Mouse (Mus musculus) frontal cortex, postnatal 36 days (tissue): Measurements from ENCODE around the gene Dnm2.
"Not testable (repeated sequence)": the region's sequence is repeated elsewhere in the genome, so short reads cannot be mapped to it uniquely, and the experiment has no call there.

Source experiments
- DNase-seq, 2 experiments: peaks; one replicate each; pipeline ENCODE4 v3.0.0; 2022; ENCODE audit warnings: low spot score in 2 of 2

The Dnm2 gene

DNA sequence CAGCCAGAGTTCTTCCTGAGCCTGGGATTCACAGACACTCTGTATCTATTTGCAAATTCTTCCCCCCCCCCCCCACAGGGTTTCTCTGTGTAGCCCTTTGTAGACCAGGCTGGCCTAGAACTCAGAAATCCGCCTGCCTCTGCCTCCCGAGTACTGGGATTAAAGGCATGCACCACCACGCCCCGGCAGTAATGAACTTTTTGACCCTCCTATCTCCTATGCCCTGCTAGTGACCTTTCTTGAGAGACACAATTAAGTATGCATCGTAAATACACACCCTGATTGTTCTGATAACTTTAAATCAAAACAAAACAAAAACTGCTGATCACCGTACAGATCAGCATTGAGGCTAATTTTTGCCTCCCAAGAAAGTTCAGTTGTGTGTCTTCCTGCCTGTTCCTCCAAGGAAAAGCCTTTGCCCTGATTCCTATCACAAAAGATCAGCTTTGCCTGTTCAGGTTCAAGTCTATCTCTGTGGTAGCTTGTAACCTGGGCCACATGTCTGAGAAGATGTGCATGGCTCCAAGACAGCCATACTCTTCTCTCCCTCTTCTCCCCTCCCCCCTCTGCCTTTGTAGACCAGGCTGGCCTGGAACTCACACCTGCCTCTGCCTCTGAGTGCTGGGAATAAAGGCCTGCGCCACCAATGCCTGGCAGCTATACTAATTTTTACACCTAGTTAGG is 31.7 kb downstream of the Dnm2 start:
- DNase-seq, result no peak

DNA sequence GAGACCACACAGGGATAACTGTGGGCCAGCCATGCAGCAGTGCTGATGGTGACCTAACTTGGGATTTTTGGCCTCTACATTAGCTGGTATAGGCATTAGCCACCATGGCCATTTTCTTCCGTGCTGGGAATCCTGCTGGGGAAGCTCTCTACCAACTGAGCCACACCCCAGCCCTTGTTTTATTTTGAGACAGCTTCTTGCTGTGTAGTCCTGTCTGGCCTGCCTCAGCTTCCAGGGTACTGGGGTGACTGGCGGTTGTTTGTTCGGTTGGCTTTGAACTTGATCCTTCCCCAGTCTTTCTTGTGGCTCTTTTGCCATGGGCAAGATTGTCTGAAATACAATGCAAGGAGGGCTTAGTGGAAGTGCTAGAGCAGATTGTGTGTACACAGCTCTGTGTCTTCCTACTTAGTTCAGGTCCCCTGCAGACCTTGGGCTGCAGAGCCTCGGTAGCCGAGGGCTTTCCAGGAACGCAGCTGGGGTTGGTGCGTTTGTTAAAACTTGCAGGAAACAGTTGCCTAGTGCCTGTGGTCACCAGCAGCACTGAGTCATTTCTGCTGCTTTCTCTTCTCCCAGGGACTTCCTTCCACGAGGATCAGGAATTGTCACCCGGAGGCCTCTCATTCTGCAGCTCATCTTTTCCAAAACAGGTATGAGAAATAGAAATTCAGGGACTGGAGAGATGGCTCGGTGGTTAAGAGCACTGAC is 32.4 kb downstream of the Dnm2 start:
- DNase-seq, result no peak

DNA sequence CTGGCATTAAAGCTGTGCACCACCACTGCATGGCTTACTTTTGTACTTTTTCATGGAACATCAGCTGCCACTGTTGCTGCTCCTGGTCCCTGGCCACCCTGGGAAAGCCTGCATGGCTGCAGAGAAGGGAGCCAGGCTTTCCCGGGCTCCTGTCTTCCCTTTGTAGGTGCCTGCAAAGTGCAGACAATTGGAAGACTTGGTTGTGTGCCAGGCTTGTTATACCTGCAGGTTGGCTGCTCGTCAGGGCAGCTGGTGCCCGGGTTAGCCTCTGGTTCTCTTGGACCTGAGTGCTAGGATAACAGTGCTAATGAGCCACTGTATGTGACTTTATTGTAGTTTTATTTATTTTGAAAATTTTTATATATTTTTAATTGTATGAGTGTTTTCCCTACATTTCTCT is 34.1 kb downstream of the Dnm2 start:
- no peak for DNase-seq

DNA sequence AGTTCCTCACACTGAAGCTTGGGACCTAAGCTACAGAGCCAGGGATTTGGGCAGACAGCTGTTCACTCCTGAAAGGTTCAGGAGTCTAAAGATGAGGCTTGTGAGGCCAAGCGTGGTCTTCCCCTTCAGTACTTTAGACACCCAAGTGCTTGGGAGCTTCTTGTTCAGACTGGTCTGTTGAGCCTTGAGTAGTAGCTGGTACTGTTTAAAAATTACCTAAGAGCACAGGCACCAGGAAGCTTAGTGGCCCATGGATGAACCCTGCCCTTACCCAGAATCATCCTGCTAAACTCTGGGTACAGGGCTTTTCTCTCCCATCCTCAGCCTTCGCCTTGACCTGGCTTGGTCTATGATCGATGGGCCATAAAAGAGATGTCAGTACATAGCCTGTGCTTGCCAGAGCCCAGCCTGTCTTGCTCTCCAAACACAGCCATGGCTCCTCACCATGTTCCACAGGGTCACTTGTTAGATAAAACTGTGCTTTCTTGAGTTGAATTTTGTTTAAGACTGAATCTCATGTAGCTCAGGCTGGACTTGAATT is 35.8 kb downstream of the Dnm2 start:
- no peak for DNase-seq

DNA sequence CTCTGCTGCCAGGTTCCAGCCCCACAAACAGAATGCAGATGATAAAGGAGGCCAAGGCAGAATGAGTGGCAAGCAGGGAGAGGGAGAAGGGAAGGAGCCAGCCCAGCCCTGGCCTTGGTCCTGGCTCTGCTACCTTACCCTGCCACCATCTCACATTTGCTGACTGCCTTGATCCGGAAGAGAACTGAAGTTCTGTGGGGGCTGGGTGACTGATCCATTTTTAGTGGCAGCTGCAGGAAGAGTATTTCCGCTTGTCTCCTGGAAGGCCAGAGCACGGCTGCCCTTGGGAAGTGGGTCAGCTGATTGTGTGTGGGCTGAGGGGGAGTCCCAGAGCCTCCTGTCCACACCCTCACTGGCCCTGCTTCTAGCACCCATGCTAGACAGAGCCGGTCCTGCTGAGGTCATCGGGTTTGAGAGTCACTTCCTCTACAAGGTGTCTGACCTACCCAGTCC is 38.5 kb downstream of the Dnm2 start:
- peak in 1 of 2 experiments; percentile 49 for DNase-seq

DNA sequence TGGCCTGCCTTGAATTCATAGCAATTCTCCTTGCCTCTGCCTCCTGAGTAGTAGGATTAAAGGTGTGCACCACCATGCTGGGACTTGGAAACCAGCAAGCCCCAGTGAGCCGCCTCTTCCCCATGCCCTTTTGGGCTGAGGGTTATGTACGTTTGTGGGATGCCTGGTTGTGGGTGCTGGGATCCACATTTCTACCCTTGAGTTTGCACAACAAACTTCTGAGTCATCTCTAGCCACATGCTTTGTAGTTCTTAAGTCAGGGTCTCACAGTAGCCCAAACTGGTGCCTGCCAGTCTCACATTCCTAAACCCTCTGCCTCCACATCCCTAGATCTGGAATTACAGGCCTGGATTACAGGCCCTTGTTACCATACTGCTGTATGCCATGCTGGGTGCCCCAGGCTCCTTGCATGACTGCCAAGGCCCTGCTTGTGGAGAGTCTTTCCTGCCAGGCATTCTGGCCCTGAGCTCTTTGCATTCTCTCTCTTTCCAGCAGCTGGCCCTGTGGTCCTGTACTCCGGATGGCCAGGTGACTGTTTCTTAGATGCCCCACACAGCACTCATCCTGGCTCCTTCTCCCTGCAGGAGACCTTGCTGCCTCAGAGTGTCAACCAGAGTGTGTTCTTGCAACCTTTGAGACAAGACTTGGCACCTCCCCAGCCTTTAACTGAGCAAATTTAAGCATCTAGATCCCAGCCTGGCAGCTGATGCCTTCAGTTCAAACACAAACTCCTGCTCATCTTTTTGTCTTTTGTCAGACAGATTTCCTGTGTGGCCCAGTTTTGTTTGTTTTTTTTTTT is 39.3 kb downstream of the Dnm2 start:
- DNase-seq, result no peak

DNA sequence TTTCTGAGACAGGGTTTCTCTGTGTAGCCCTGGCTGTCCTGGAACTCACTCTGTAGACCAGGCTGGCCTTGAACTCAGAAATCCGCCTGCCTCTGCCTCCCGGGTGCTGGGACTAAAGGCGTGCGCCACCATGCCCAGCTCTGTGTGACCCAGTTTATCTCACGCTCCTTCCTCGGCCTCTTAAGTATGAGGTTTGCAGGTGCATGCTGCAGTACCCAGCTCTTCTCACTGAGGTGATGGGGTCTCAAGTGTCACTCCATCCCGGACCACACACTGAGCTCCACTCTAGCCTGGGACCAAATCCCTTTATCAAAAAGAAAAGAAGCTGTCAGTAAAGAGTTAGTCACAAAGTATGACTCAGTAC is 39.8 kb downstream of the Dnm2 start:
- not testable (repeated sequence) for DNase-seq

DNA sequence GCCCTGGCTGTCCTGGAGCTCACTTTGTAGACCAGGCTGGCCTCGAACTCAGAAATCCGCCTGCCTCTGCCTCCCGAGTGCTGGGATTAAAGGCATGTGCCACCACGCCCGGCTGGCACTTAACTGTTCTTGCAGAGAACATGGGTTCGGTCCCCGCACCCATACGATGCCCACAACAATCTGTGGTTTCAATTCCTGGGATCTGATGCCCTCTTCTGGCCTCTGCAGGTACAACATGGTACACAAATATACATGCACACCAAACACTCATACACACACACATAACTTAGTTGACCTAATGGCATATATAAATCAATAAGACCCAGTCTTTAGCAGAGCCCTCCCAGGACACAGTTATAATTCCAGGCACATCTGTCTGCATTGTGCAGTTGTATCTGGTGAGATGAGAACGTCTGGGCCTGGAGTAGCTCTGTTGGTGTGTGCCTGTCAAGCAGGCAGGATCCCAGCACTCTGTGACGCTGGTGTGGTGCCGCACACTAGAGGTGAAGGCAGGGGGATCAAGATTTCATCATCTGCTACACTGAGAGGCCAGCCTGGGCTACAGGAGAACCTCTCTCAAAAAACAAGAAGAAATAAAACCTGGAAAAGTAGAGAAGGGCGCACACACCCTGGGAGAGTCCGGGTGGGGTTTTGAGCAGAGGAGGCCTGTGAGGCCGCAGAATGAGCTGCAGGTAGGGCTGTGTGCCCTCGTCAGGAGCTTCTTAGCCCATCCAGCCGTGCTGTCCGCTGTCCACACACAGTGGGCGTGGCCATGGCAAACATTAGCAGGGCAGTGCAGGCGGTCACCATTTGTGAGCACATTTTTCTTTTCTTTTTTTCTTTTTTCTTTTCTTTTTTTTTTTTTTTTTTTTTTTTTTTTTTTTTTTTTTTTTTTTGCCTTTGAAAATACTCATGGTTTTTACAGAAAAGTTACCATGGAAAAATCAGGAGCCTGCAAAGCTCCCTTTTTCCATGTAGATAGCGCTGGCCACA is 44.6 kb downstream of the Dnm2 start:
- DNase-seq, result peak; percentile 54 to 66

DNA sequence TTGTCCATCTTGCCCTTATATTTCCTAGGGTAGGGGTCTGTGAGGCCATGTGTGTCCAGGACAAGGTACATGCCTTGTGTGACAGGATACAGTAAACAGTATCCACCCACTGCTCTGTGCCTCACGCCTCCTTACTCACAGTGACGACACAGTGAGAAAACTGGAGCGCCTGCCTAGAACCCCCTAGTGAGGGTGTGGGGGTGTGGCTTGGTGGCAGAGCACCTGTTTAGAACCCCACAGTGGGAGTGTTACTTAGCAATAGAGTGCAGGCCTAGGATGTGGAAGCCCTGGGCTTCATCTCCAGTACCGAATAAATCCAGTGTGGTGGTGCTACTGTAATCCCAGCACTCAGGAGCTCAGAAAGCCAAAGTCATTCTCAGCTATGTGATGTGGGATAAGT is 48.2 kb downstream of the Dnm2 start:
- peak in 1 of 2 experiments; percentile 47 for DNase-seq

DNA sequence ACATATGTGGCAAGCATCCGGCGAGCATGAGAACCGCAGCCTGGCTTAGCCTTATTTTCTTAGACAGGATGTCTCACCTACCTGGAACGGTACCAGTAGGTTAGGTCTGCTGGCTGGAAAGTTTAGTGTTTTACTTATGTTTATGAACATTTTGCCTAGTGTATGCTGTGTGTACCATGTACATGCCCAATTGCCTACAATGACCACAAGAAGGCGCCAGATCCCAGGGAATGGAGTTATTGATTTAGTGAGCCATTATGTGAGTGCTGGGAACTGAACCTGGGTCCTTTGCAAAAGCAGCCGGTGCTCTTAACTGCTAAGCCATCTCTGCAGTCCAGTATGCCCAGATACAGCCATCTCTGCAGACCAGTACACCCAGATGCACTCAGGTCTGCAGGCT is 53.0 kb downstream of the Dnm2 start:
- no peak for DNase-seq

DNA sequence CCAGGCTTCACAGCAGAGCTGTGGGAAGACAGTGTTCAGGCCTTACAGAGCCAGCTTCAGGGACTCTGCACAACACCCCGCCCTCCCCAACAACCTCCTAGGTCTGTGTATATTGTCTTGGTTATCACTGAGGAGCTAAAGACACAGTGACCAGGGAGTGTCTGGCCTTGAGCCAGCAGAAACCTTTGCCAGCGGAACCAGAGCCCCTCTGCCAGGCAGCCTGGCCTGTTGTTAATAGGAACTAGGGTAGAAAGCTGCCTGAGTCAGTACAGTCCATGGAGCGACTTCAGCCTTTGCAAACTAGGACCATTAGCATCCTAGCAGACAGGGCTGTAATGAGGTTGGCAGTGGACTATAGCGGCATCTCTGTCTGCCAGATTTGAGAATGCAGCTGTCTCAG is 59.4 kb downstream of the Dnm2 start:
- DNase-seq, result no peak

DNA sequence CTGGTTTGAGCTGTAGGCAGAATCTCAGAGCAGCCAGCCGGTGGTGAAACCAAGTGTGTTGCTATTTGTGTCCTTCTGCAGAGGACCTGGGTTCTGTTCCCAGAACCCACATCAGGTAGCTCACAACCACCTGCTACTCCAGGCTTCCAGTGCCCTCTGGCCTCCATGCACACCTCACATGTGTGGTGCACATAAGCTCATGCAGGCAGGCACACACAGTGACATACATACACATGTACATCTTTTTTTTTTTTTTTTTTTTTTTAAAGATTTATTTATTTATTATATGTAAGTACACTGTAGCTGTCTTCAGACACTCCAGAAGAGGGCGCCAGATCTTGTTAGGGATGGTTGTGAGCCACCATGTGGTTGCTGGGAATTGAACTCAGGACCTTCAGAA is 63.5 kb downstream of the Dnm2 start:
- DNase-seq, result not testable (repeated sequence)

DNA sequence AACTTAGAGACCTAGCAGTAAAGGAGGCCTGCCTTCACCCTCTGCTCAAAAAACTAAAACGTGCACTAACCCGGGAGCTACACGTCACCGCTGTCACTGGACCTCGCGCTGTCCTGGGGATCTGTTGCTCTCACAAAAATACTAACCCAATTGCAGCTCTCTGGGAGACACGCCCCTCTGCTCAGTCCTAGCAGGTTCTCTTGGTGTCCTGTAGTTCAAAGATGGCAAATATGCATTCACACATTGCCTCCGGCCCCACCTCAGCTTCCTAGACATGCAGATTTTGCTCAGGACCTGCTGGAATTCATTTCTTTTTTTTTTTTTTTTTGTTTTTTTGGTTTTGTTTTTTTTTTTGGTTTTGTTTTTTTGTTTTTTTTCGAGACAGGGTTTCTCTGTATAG is 66.0 kb downstream of the Dnm2 start:
- no peak for DNase-seq

DNA sequence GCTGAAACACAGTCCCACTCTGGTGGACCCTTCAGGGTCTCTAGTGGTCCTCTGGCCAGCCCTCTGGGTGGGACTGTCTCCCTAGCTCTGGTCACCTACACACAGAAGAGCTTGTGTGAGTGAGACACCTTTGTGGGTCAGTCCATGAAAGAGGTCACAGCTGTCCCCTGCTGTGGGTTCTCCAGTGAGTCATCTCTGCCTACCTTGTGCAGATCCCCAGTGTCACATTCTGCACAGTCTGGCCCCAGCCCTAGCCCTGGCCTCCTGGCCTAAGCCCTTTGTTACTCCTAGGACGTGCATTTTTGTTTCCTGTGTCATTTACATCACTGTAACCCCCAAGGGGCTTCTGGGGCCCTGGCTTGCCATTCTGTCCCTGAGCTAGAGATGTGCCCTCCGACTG is 69.2 kb downstream of the Dnm2 start:
- DNase-seq, result no peak

DNA sequence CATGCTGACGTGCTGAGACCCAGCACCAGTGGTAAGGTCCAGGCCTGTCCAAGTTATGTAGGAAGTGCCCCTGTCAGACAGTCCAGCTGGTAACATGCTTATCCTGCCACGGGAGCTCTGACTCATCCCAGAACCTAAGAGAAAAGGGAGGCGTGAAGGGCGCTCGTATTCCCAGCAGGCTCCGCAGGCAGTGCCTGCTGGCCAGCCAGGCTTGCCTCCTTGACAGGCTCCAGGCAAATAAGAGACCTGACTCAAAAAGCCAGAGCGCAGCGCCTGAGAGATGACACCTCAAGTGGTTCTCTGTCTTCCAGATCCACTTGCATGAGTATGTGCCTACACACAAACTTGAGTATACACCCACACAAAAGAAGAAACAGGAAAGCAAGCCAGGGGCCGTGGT is 70.0 kb downstream of the Dnm2 start:
- DNase-seq, result peak in 1 of 2 experiments; percentile 43

DNA sequence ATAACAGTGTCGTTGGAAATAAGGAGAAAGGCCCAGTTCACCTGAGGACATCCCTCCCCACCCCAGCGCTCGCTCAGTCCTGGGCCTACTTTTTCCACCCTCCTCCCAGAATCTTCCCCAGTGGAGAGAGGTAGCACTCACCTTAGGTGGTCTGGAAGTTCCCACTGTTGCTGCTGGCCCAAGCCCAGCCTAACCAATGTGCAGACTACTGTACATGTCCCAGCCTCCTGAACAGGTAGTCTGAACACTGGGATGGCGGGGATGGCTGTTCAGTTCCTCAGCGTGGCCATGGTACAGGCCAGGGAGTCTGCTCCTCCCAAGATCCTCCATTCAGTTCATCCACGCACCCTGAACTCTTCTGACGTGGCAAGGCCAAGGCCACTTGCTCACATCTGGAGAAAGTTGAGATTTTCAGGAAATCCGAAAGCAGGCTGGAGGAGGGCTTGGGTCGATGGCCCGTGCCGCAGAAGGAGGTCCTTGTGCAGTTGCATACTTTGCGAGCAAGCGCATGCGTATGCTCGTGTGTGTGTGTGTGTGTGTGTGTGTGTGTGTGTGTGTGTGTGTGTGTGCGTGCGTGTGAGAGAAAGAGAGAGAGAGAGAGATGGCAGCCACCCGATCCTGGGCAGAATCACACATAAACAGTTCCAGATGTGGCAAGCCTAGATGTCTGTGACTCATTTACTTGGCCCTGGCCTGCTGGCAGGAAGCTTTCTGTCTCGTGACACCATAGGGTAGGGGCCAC is 71.8 kb downstream of the Dnm2 start:
- DNase-seq, result no peak

DNA sequence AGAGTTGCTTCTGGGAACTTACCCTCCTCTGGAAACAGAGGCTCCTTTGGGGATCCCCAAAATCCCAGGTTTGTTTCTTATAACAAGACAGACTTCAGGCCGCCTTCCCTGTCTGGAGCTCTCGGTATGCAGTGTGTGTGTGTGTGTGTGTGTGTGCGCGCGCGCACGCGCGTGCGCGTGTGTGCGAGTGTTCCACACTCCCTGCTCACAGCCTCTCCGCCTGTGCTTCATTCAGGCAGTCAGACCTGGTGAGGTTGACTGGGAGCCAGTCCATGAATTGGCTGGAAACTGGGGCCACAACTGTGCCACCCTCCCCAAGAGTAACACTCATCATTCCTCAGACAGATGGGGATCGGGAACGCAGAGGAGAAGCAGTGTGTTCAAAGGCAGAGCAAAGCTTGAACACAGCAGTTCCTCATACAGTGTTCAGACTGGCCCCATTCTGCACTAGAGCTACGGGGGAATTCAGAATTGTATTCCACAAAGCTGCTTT is 72.4 kb downstream of the Dnm2 start:
- DNase-seq, result no peak

DNA sequence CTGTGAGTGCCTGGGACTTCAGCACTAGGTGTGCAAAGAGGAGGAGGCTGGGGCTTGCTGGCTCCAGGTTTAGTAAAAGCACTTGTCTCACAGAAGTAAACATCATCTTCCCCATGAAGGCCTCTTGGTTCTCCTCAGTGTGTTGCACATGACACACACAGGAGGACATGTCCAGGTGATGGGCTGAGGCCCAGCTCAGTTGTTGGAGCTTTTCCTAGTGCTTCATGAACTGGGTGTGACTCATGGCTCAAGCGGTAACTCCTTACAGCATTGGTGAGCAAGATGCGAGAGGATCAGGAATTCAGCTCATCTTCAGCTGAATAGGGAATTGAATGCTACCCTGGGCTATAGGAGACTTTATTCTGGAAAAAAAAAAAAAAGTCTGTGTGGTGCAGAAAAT is 73.0 kb downstream of the Dnm2 start:
- no peak for DNase-seq

DNA sequence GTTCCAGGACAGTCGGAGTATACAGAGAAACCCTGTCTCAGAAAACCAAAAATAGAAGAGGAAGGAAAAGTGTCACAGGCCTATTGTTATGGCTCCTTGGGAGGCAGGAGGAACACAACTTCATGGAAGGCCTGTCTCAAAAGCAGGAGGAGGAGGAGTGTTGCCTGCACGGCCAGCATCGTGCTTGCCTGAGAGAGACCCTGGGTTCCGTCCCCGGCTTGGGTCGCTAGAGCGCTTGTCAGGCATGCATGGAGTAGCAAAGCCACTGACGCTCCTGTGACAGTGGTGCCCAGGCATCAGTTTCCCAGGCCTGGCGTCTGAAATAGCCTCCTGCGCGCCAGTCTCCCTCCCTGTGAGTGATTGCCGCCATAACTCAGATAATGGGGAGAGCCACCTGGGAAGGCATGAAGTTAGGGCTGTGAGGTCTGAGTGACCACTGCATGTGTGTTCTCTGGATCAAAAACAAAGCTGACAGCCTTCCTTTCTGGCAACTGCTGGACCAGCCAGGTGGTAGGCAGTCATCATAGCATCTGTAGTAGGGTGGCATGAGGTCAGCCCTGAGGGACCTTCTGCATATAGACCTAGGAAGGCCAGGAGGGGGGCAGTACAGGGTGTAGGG is 73.7 kb downstream of the Dnm2 start:
- no peak for DNase-seq

DNA sequence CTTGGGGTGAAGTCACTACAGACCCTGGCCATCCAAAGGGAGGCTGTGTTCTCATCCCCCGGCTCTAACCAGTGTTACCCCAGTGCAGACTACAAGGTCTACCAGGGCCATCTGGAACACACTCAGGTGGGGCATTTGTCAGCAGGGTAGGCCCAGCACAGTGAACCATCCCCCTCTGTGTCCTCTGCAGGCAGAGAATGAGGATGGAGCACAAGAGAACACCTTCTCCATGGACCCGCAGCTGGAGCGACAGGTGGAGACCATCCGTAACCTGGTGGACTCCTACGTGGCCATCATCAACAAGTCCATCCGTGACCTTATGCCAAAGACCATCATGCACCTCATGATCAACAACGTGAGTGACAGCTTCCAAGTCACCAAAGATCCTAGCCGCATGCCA is 78.6 kb downstream of the Dnm2 start:
- no peak for DNase-seq
